Mouse (Mus musculus): ENCODE measurements around the gene Irf7. TPM values are rescaled to one million over a fixed set of nuclear protein-coding genes. Genes with fewer than 3 reads are reported as not detected.

The Irf7 gene
- 0.69 and 0.83 TPM in 2 replicates for polyA plus RNA-seq (2016; fragmentation: Nextera tagmentation; extraction: Ambion mirVana)

- Histone ChIP-seq H3K9me3 (no peaks in the 10 kb centered on the region), H3K36me3 (replicated peaks) (peaks cover 36% of the 10 kb centered on the region), H3K4me3 (replicated peaks) (peak within 1 kb of the TSS; percentile 32), H3K27me3 (peaks cover 11% of the 10 kb centered on the region; the same call in 1 of the 2 replicates), H3K4me2 (peak within 1 kb of the TSS; percentile 53), H3K9ac (peak within 1 kb of the TSS; percentile 52), H3K4me1 (peaks cover 15% of the 10 kb centered on the region), H3K27ac (no peak within 1 kb of the TSS)
- peak; percentile 40; the same call in 1 of the 2 replicates for ATAC-seq (ENCODE audit: low FRiP score)
- 14% methylated on average over 25 of the region's 25 CpGs for WGBS
These were observed at the start of gene Irf7 for GRCm38 (mm10) chr7:141265739-141266561. Gene Irf7 (minus strand): TSS chr7:141266481.

- 75% methylated on average over 5 of the region's 5 CpGs for WGBS
- Histone ChIP-seq H3K36me3 (replicated peaks) (peaks cover 96% of the 10 kb centered on the region), H3K4me2 (no peak overlapping the region), H3K4me3 (replicated peaks) (no peak overlapping the region), H3K27me3 (no peaks in the 10 kb centered on the region), H3K9ac (no peak overlapping the region), H3K27ac (no peak overlapping the region), H3K9me3 (no peaks in the 10 kb centered on the region), H3K4me1 (no peaks in the 10 kb centered on the region)
- no peak for ATAC-seq (ENCODE audit: low FRiP score)
These were observed 49.7 kb upstream of the Irf7 start for GRCm38 (mm10) chr7:141315974-141316373.

GRCm38 (mm10) chr7:141315076-141315475 lies 48.8 kb upstream of the Irf7 start:
- no peak overlapping the region for H3K9ac ChIP-seq
- no peak for ATAC-seq (ENCODE audit: low FRiP score)
- no peak overlapping the region for H3K4me3 ChIP-seq (replicated peaks)
- H3K4me1 ChIP-seq, result no peaks in the 10 kb centered on the region
- H3K36me3 ChIP-seq (replicated peaks), result peaks cover 96% of the 10 kb centered on the region
- H3K27ac ChIP-seq, result no peak overlapping the region
- H3K27me3 ChIP-seq, result no peaks in the 10 kb centered on the region
- no peak overlapping the region for H3K4me2 ChIP-seq
- H3K9me3 ChIP-seq, result no peaks in the 10 kb centered on the region
- WGBS, result 92% methylated on average over 8 of the region's 8 CpGs

GRCm38 (mm10) chr7:141314416-141314815 lies 48.1 kb upstream of the Irf7 start:
- no peak overlapping the region for H3K9ac ChIP-seq
- no peak for ATAC-seq (ENCODE audit: low FRiP score)
- H3K4me3 ChIP-seq (replicated peaks), result no peak overlapping the region
- no peak overlapping the region for H3K4me2 ChIP-seq
- H3K27ac ChIP-seq, result no peak overlapping the region
- peaks cover 96% of the 10 kb centered on the region for H3K36me3 ChIP-seq (replicated peaks)
- 95% methylated on average over 2 of the region's 2 CpGs for WGBS
- no peaks in the 10 kb centered on the region for H3K4me1 ChIP-seq
- no peaks in the 10 kb centered on the region for H3K27me3 ChIP-seq
- H3K9me3 ChIP-seq, result no peaks in the 10 kb centered on the region

GRCm38 (mm10) chr7:141304537-141304936 lies 38.3 kb upstream of the Irf7 start:
- H3K4me1 ChIP-seq, result no peaks in the 10 kb centered on the region
- 90% methylated on average over 4 of the region's 4 CpGs for WGBS

GRCm38 (mm10) chr7:141302702-141303268 lies 36.5 kb upstream of the Irf7 start:
- no peaks in the 10 kb centered on the region for H3K27me3 ChIP-seq
- H3K4me2 ChIP-seq, result no peak overlapping the region
- WGBS, result 91% methylated on average over 1 of the region's 1 CpGs
- H3K4me1 ChIP-seq, result no peaks in the 10 kb centered on the region
- H3K27ac ChIP-seq, result no peak overlapping the region
- no peaks in the 10 kb centered on the region for H3K9me3 ChIP-seq
- no peak overlapping the region for H3K4me3 ChIP-seq (replicated peaks)
- H3K9ac ChIP-seq, result no peak overlapping the region
- H3K36me3 ChIP-seq (replicated peaks), result peaks cover 88% of the 10 kb centered on the region
- ATAC-seq (ENCODE audit: low FRiP score), result no peak

More at GRCm38 (mm10) chr7:141304537-141304936, 38.3 kb upstream of the Irf7 start:
- no peak overlapping the region for H3K4me2 ChIP-seq
- peaks cover 98% of the 10 kb centered on the region for H3K36me3 ChIP-seq (replicated peaks)
- H3K4me3 ChIP-seq (replicated peaks), result no peak overlapping the region
- H3K9me3 ChIP-seq, result no peaks in the 10 kb centered on the region
- ATAC-seq (ENCODE audit: low FRiP score), result no peak
- H3K9ac ChIP-seq, result no peak overlapping the region
- no peak overlapping the region for H3K27ac ChIP-seq
- no peaks in the 10 kb centered on the region for H3K27me3 ChIP-seq

- Histone ChIP-seq H3K4me2 (no peak overlapping the region), H3K27ac (no peak overlapping the region), H3K27me3 (peaks cover 2% of the 10 kb centered on the region), H3K4me1 (no peaks in the 10 kb centered on the region), H3K36me3 (replicated peaks) (peaks cover 87% of the 10 kb centered on the region), H3K4me3 (replicated peaks) (no peak overlapping the region), H3K9me3 (no peaks in the 10 kb centered on the region), H3K9ac (no peak overlapping the region)
- ATAC-seq (ENCODE audit: low FRiP score), result no peak
- WGBS, result 97% methylated on average over 9 of the region's 9 CpGs
These were observed 35.1 kb upstream of the Irf7 start for GRCm38 (mm10) chr7:141301386-141301785.

GRCm38 (mm10) chr7:141299175-141299574 lies 32.9 kb upstream of the Irf7 start:
- WGBS, result 95% methylated on average over 8 of the region's 8 CpGs
- H3K27me3 ChIP-seq, result peaks cover 24% of the 10 kb centered on the region

GRCm38 (mm10) chr7:141297926-141298650 lies 31.8 kb upstream of the Irf7 start:
- H3K4me3 ChIP-seq (replicated peaks), result no peak overlapping the region
- ATAC-seq (ENCODE audit: low FRiP score), result no peak
- 84% methylated on average over 3 of the region's 3 CpGs for WGBS

More at GRCm38 (mm10) chr7:141299175-141299574, 32.9 kb upstream of the Irf7 start:
- ATAC-seq (ENCODE audit: low FRiP score), result no peak
- Histone ChIP-seq H3K36me3 (replicated peaks) (peaks cover 67% of the 10 kb centered on the region), H3K4me2 (no peak overlapping the region), H3K4me1 (peaks cover 5% of the 10 kb centered on the region), H3K4me3 (replicated peaks) (no peak overlapping the region), H3K9ac (no peak overlapping the region), H3K27ac (no peak overlapping the region), H3K9me3 (no peaks in the 10 kb centered on the region)

GRCm38 (mm10) chr7:141294479-141294878 lies 28.2 kb upstream of the Irf7 start:
- peak overlapping the region; percentile 44; the same call in 1 of the 2 replicates for H3K9ac ChIP-seq
- H3K4me1 ChIP-seq, result peaks cover 31% of the 10 kb centered on the region
- H3K4me2 ChIP-seq, result peak overlapping the region; percentile 55
- H3K36me3 ChIP-seq (replicated peaks), result peaks cover 22% of the 10 kb centered on the region
- 4% methylated on average over 20 of the region's 22 CpGs for WGBS
- H3K9me3 ChIP-seq, result no peaks in the 10 kb centered on the region
- peak overlapping the region; percentile 35 for H3K4me3 ChIP-seq (replicated peaks)
- no peak for ATAC-seq (ENCODE audit: low FRiP score)
- H3K27me3 ChIP-seq, result peaks cover 69% of the 10 kb centered on the region
- H3K27ac ChIP-seq, result no peak overlapping the region

More at GRCm38 (mm10) chr7:141297926-141298650, 31.8 kb upstream of the Irf7 start:
- no peaks in the 10 kb centered on the region for H3K9me3 ChIP-seq
- H3K27ac ChIP-seq, result no peak overlapping the region
- peaks cover 35% of the 10 kb centered on the region for H3K27me3 ChIP-seq
- peaks cover 16% of the 10 kb centered on the region for H3K4me1 ChIP-seq
- no peak overlapping the region for H3K4me2 ChIP-seq
- H3K36me3 ChIP-seq (replicated peaks), result peaks cover 56% of the 10 kb centered on the region
- no peak overlapping the region for H3K9ac ChIP-seq

GRCm38 (mm10) chr7:141293852-141294471 lies 27.7 kb upstream of the Irf7 start:
- H3K27ac ChIP-seq, result no peak overlapping the region
- H3K4me1 ChIP-seq, result peaks cover 31% of the 10 kb centered on the region
- H3K9ac ChIP-seq, result peak overlapping the region; percentile 44
- peak overlapping the region; percentile 55 for H3K4me2 ChIP-seq
- H3K9me3 ChIP-seq, result no peaks in the 10 kb centered on the region
- WGBS, result 1% methylated on average over 53 of the region's 53 CpGs
- peak overlapping the region; percentile 35 for H3K4me3 ChIP-seq (replicated peaks)
- no peak for ATAC-seq (ENCODE audit: low FRiP score)
- H3K36me3 ChIP-seq (replicated peaks), result peaks cover 17% of the 10 kb centered on the region; the same call in 1 of the 2 replicates
- peaks cover 69% of the 10 kb centered on the region for H3K27me3 ChIP-seq

All from forebrain, embryonic 12.5 days (tissue).